Mouse (Mus musculus) liver, embryonic 16.5 days (tissue): ENCODE data around the gene Kdm7a. TPM values are rescaled to one million over a fixed set of nuclear protein-coding genes. Genes with fewer than 3 reads are reported as not detected.

Experiments used
- ATAC-seq: fragments of 200-750 bp; cut with Nextera tagmentation; 2 replicates; pipeline ENCODE4 v1.8.0; 2017; ENCODE audit warnings: low read depth, mild to moderate bottlenecking, moderate number of reproducible peaks, moderate library complexity
- H3K27ac ChIP-seq: fragments of 300-500 bp; sonication (generic); 2 replicates; pipeline ENCODE4 v1.5.1; 2014; ENCODE audit warnings: mild to moderate bottlenecking, low read length
- H3K27me3 ChIP-seq: fragments of 300-500 bp; sonication (generic); 2 replicates; pipeline ENCODE4 v1.6.1; 2014; ENCODE audit warnings: low read depth, low read length, mixed read lengths; ENCODE audit not compliant: control insufficient read depth, insufficient read depth
- H3K36me3 ChIP-seq: fragments of 300-500 bp; sonication (generic); 2 replicates; pipeline ENCODE4 v1.6.1; 2014; ENCODE audit warnings: mild to moderate bottlenecking; ENCODE audit not compliant: control insufficient read depth, insufficient read depth
- H3K4me1 ChIP-seq: fragments of 300-500 bp; sonication (generic); 2 replicates; pipeline ENCODE4 v1.6.1; 2014; ENCODE audit warnings: low read depth, low read length, mixed read lengths; ENCODE audit not compliant: control insufficient read depth
- H3K4me2 ChIP-seq: fragments of 300-500 bp; sonication (generic); 2 replicates; pipeline ENCODE4 v1.6.1; 2014; ENCODE audit warnings: low read depth, low read length, mixed read lengths
- H3K4me3 ChIP-seq: fragments of 300-500 bp; sonication (generic); 2 replicates; pipeline ENCODE4 v1.5.1; 2014; ENCODE audit warnings: low read depth, mild to moderate bottlenecking, low read length
- H3K9ac ChIP-seq: fragments of 300-500 bp; sonication (generic); 2 replicates; pipeline ENCODE4 v1.6.1; 2014; ENCODE audit warnings: low read depth, low read length
- H3K9me3 ChIP-seq: fragments of 300-500 bp; sonication (generic); replicated peaks from 2 replicates; pipeline ENCODE4 v1.6.1; 2016; ENCODE audit warnings: low read length; ENCODE audit not compliant: control insufficient read depth
- WGBS: fragments of 180-500 bp; shearing (Covaris S2); extraction: QIAGEN DNeasy Blood & Tissue Kit; methylation state at CpG from one replicate; pipeline ENCODE4 v1.1.7; 2014; ENCODE audit not compliant: insufficient replicate concordance; 5-methylcytosine and 5-hydroxymethylcytosine counted together
- polyA plus RNA-seq: library from polyadenylated mRNA; unstranded; fragments of >200 nt; fragmentation: Nextera tagmentation; extraction: Ambion mirVana; gene quantifications from 2 replicates; pipeline ENCODE4 v1.2.1, GENCODE M21; 2015

Kdm7a gene
- polyA plus RNA-seq, 1 experiment from 2014 or later = 12.5 TPM

DNA sequence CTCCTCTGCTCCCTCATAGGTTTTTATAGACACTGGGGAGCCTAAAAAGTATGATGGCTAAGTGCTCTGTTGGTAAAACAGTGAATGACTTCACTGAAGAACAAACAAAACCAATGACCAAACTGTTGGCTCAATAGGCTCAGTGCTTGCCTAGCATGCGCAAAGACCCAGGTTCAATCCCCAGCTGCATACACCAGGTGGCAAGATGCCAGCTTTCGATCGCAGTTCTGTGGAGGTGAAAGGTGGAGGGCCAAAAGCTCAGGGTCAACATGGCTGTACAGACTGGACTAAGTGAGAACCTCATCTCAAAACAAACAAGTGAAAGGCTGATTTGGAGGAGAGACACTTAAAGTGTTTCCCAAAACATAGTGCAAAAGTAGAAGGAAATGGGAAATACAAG lies 10.5 kb upstream of the Kdm7a start:
- H3K4me1 ChIP-seq = no peaks in the 10 kb centered on the region
- peaks cover under 1% of the 10 kb centered on the region; the same call in 1 of the 2 replicates for H3K27me3 ChIP-seq
- no peaks in the 10 kb centered on the region for H3K36me3 ChIP-seq
- ATAC-seq = no peak
- 81% methylated on average over 3 of the region's 3 CpGs for WGBS
- H3K9me3 ChIP-seq = no peaks in the 10 kb centered on the region
- no peak overlapping the region for H3K4me3 ChIP-seq
- H3K4me2 ChIP-seq = no peak overlapping the region
- no peak overlapping the region for H3K27ac ChIP-seq
- H3K9ac ChIP-seq = no peak overlapping the region

DNA sequence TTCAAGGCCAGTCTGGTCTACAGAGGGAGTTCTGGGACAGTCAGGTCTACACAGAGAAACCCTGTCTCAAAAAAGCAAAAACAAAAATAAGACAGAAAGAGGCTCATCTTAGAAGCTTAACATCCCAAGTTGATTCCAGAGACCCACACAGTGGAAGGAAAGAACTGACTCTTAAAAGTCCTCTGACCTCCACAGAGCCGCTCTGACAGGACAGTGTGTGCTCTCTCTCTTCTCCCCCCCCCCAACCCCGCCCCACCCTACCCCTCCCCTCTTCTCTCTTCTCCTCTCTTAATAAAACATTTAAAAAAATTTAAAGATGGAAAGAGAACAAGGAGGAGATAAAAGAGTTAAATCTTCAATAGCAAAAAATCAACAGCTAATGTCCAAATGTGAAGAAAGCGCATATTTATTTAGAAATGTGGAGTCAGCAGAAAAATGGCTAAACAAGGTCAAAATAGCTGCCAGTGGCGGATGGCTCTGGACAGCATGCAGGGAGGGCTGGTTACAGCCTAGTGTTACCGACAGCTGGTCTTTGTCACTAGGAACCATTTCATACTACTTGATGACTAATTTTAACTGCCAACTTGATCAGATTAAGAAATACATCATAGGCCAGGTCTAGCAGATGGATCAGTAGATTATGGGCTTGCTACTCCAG lies 8.5 kb upstream of the Kdm7a start:
- Histone ChIP-seq H3K4me3 (no peak overlapping the region), H3K9ac (no peak overlapping the region), H3K4me2 (no peak overlapping the region), H3K27ac (no peak overlapping the region), H3K27me3 (peaks cover 2% of the 10 kb centered on the region; the same call in 1 of the 2 replicates), H3K36me3 (no peaks in the 10 kb centered on the region), H3K9me3 (no peaks in the 10 kb centered on the region), H3K4me1 (no peaks in the 10 kb centered on the region)
- 66% methylated on average over 5 of the region's 5 CpGs for WGBS
- no peak for ATAC-seq

DNA sequence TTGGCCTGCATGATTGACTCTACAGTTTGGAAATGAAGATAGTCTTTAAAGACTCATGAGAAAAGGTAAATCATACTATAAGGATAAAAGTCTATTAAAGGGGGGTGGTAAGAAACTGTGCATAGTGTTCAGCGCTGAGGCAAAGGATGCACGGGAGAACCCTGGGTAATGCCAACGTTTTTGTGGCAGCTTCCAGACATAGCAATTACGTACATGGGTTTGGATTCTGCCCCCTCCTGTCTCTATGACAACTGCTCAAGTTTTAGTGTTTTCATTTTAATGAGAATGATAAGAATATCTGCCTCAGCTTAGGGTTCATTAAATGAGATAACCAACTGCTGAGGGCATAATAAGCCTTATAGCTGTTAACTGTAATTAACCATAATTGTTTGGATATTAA lies 3.1 kb upstream of the Kdm7a start:
- no peak for ATAC-seq
- Histone ChIP-seq H3K27ac (no peak overlapping the region), H3K27me3 (peaks cover 2% of the 10 kb centered on the region; the same call in 1 of the 2 replicates), H3K9me3 (no peaks in the 10 kb centered on the region), H3K4me2 (no peak overlapping the region), H3K4me3 (no peak overlapping the region), H3K9ac (no peak overlapping the region), H3K4me1 (peaks cover 5% of the 10 kb centered on the region), H3K36me3 (no peaks in the 10 kb centered on the region)
- WGBS = 61% methylated on average over 4 of the region's 4 CpGs

DNA sequence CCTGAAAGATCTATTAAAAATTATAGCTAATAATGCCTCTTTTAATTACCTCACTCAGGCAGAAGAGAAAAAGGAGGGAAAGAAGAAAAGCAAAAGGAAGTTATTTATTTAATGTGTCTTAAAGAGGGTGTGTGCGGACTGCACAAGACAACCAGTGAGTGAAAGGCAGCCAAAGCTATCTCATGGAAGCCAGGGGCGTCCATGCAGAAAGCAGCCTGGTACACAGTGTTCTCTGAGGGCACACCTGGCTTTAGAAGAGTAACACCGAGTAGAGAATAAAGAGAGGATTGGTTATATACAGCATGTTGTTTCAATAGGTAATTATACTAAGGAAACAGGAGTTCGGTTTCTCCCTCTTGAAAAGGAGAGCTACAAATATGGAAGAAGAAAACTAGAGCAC lies 1.6 kb upstream of the Kdm7a start:
- Histone ChIP-seq H3K27me3 (peaks cover 2% of the 10 kb centered on the region; the same call in 1 of the 2 replicates), H3K4me1 (peaks cover 12% of the 10 kb centered on the region), H3K4me3 (no peak overlapping the region), H3K4me2 (no peak overlapping the region), H3K36me3 (no peaks in the 10 kb centered on the region), H3K27ac (no peak overlapping the region), H3K9me3 (no peaks in the 10 kb centered on the region), H3K9ac (no peak overlapping the region)
- WGBS = 78% methylated on average over 4 of the region's 4 CpGs
- ATAC-seq = no peak

DNA sequence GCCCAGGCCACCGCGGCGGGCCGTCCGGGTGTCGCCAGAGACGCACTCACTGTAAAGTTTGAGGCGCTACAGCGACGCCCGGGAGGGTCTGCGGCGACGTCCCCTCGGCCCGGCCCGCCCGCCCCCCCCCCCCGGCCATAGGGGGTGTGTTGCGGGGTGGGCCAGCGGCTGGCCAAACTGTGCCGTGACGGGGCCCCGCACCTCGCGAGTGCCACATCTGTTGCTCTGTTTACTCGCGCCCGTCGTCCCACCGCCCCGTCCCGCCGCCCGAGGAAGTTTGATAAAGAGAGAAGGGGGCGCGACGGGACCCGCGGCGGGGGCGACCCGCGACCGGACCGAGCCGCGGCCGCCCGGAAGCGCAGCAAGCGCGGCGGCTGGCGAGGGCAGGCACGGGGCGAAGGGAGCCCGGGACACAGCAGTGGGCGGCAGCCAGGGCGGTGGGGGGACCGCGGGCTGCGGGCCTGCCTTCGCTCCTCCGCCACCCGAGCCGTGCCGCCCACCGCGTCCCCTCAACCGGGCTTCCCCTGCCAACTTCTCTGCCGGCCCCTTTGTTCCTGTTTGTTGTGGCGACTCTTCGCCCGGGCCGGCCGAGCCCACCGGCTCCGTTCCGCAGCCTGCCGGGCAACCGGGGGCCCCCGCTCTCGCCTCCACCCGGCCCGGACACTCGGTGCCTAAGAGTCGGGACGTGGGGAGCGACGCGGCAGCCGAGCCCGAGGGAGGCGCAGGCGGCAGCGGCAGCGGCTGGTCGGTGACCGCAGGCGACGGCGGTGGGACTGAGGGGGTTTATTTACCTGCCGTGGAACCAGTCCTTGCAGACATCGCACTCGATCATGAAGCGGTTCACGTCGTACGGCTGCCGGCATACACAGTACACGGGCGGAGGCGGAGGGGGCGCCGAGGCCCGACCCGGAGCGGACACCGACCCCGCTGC lies 674 bp downstream of the Kdm7a start:
- Histone ChIP-seq H3K4me1 (peaks cover 26% of the 10 kb centered on the region), H3K9me3 (no peaks in the 10 kb centered on the region), H3K27me3 (no peaks in the 10 kb centered on the region; the same call in 1 of the 2 replicates), H3K9ac (peak overlapping the region; percentile 100), H3K4me2 (peak overlapping the region; percentile 98), H3K4me3 (peak overlapping the region; percentile 98), H3K27ac (peak overlapping the region; percentile 99), H3K36me3 (no peaks in the 10 kb centered on the region)
- under 1% methylated on average over 91 of the region's 121 CpGs for WGBS
- ATAC-seq = peak; percentile 19

DNA sequence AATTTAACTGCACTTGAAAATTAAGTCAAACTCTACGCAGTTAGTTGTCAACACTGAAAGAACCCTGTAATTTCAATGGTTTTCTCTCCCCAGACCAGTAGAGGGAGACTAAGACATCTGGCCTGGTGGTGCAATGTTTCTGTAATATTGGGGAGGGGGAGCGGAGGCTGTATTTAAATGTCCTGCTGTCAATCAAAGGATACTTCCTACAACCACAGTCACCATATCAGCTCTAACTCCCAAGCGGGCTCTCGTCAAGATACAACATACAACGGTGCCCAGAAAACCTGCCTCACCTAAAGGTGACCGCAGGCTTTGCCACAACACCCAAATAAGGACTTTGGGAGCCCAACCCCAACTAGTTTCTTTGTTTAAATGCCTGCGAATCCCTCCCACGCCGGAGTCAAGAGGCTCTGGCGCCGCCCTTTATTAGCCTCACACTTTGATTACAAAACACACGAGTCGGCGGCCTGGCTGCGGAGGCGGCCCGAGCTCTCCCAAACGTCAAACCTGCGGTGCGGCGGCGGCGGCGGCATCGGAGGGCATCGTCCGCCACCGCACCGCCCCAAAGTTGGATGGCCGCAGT lies 1.4 kb downstream of the Kdm7a start:
- Histone ChIP-seq H3K27me3 (no peaks in the 10 kb centered on the region), H3K4me3 (peak overlapping the region; percentile 98), H3K27ac (peak overlapping the region; percentile 99), H3K9ac (peak overlapping the region; percentile 100), H3K9me3 (no peaks in the 10 kb centered on the region), H3K4me2 (peak overlapping the region; percentile 98), H3K4me1 (peaks cover 27% of the 10 kb centered on the region), H3K36me3 (no peaks in the 10 kb centered on the region)
- peak; percentile 33 for ATAC-seq
- under 1% methylated on average over 30 of the region's 30 CpGs for WGBS

DNA sequence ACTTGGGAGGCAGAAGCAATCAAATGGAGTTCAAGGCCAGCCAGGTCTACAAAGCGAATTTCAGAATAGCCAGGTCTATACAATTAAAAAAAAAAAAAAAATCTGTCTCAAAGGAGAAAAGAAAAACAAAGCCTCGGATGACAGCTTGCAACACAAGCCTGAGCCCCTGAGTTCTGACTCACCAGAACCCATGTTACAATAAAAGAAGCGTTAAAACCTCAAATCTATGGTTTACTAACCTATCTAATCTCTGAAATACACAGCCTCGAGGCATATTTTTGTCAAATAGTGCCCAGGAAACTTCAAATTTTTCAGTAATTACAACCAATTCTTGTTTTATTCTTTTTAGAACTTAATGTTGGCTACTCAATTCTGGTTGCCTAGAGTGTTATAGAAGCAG lies 2.1 kb downstream of the Kdm7a start:
- H3K9me3 ChIP-seq = no peaks in the 10 kb centered on the region
- H3K4me3 ChIP-seq = peak overlapping the region; percentile 42
- peak overlapping the region; percentile 94 for H3K27ac ChIP-seq
- H3K36me3 ChIP-seq = no peaks in the 10 kb centered on the region
- H3K4me1 ChIP-seq = peaks cover 27% of the 10 kb centered on the region
- H3K9ac ChIP-seq = peak overlapping the region; percentile 57
- H3K27me3 ChIP-seq = no peaks in the 10 kb centered on the region
- no peak for ATAC-seq
- H3K4me2 ChIP-seq = peak overlapping the region; percentile 98
- WGBS = 32% methylated on average over 4 of the region's 4 CpGs

DNA sequence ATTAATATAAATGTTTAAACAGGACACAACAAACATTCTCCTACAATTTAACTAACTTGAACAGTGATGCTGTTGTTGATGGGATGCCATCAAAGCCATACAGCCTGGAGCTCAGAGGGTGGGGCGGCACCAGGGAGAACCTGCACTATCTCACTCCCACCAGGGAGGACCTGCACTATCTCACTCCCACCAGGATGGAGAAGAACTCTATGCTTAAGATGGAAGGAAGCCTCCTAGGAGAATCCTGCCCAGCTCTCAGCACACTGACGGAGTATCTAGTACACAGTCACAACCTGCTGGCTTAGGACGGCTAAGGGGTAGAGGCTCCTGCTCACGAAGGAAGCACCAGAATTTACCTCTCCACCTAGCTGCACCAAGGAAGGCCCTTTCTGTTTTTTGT lies 3.4 kb downstream of the Kdm7a start:
- H3K4me1 ChIP-seq = peaks cover 27% of the 10 kb centered on the region
- H3K4me2 ChIP-seq = peak overlapping the region; percentile 98
- H3K9ac ChIP-seq = peak overlapping the region; percentile 57
- H3K9me3 ChIP-seq = no peaks in the 10 kb centered on the region
- 27% methylated on average over 4 of the region's 4 CpGs for WGBS
- no peaks in the 10 kb centered on the region for H3K27me3 ChIP-seq
- peak; percentile 87 for ATAC-seq
- H3K27ac ChIP-seq = peak overlapping the region; percentile 94
- no peaks in the 10 kb centered on the region for H3K36me3 ChIP-seq
- peak overlapping the region; percentile 42 for H3K4me3 ChIP-seq
